In genomic region chr15:31244696-31245445, GRCm38 (mm10) we compare ENCODE assay signal across 16 mouse cellular contexts.
"Had no signal": no experiment of that assay in that cellular context is flagged by ENCODE, and none has a peak within 500 bp of the region (broad histone marks: within the 10 kb centered on the region; RNA-seq: fewer than 3 reads in every experiment).

No protein-coding gene starts in this region.

- DNase-seq: liver, postnatal 0 days; lung, adult 2 months; lung, postnatal 14 days; lung, postnatal 36 days; right cerebral cortex, postnatal 14 days; thymus, adult 2 months; thymus, postnatal 25 days; thymus, postnatal 4 days had no signal

- H3K27ac ChIP-seq: lung, embryonic 15.5 days; macrophage; midbrain, embryonic 13.5 days; neural tube, embryonic 12.5 days; stomach, embryonic 15.5 days; stomach, postnatal 0 days had no signal

- H3K4me2 ChIP-seq: lung, embryonic 15.5 days; midbrain, embryonic 11.5 days; midbrain, embryonic 13.5 days; neural tube, embryonic 12.5 days; stomach, embryonic 15.5 days had no signal

- H3K36me3 ChIP-seq: midbrain, embryonic 13.5 days; neural tube, embryonic 12.5 days had no signal

- H3K4me3 ChIP-seq: lung, embryonic 15.5 days; megakaryocyte, embryonic 14.5 days; midbrain, embryonic 13.5 days; neural tube, embryonic 12.5 days; stomach, embryonic 15.5 days had no signal

- H3K9me3 ChIP-seq: lung, embryonic 15.5 days; megakaryocyte, embryonic 14.5 days; midbrain, embryonic 13.5 days; stomach, embryonic 15.5 days had no signal

- H3K27me3 ChIP-seq: lung, embryonic 15.5 days; megakaryocyte, embryonic 14.5 days; midbrain, embryonic 13.5 days; neural tube, embryonic 12.5 days; stomach, embryonic 15.5 days had no signal

- H3K4me1 ChIP-seq: neural tube, embryonic 12.5 days; stomach, embryonic 15.5 days had no signal
